ENCODE assay signal across 18 mouse cellular contexts in genomic region chr14:16944441-16944840, GRCm38 (mm10).
DNase-seq lines count a peak whose midpoint lies in the region; TF ChIP-seq lines count a peak whose summit lies in the region.
"Had no signal": no experiment of that assay in that cellular context is flagged by ENCODE, and none has a peak within 500 bp of the region (broad histone marks: within the 10 kb centered on the region; RNA-seq: fewer than 3 reads in every experiment).

No protein-coding gene starts in this region.

- no peak overlapping the region for H3K27ac ChIP-seq in cerebellum, adult 2 months (ENCODE audit: insufficient read depth, low read length)
- H3K27ac ChIP-seq: embryonic facial prominence, embryonic 10.5 days; embryonic facial prominence, embryonic 12.5 days; forebrain, embryonic 13.5 days; forebrain, embryonic 15.5 days had no signal

- DNase-seq in adrenal gland, adult 8-10 months = peak; percentile 7
- no peak for DNase-seq in adrenal gland, postnatal 4 days (ENCODE audit: low spot score in 2 of 2)
- DNase-seq in 3T3-L1 (ENCODE audit: low read depth, low spot score) (peak; percentile 81), NIH3T3 (ENCODE audit: low read depth) (peak; percentile 39)
- DNase-seq in cerebellum, adult 2 months = no peak
- DNase-seq: adrenal gland, postnatal 14 days; B cell, adult 2 months; cerebellum, adult 11 months; cerebellum, adult 18-20 months; cerebellum, adult 9-10 months; cerebellum, postnatal 10 days; cerebellum, postnatal 25 days; forebrain, postnatal 0 days had no signal

- WGBS in cerebellum, adult 2 months = 86% methylated on average over 1 of the region's 1 CpGs

- TF ChIP-seq CTCF in cerebellum, adult 2 months (IDR thresholded peaks at IDR 0.05; ENCODE audit: borderline replicate concordance, insufficient read depth, low read depth, low read length) = no peak

- no peaks in the 10 kb centered on the region for H3K4me1 ChIP-seq in cerebellum, adult 2 months (ENCODE audit: control insufficient read depth, insufficient read depth, low read length)
- H3K4me1 ChIP-seq: embryonic facial prominence, embryonic 10.5 days; embryonic facial prominence, embryonic 12.5 days; forebrain, embryonic 13.5 days; forebrain, embryonic 15.5 days had no signal

- TF ChIP-seq POLR2A in cerebellum, adult 2 months (IDR thresholded peaks at IDR 0.05; ENCODE audit: borderline replicate concordance, insufficient read depth, low read length) = no peak

- H3K27me3 ChIP-seq in cerebellum, adult 2 months (ENCODE audit: control insufficient read depth, insufficient read depth, low read length) = no peaks in the 10 kb centered on the region
- H3K27me3 ChIP-seq: CH12.LX; embryonic facial prominence, embryonic 12.5 days; forebrain, embryonic 13.5 days; forebrain, embryonic 15.5 days had no signal

- no peak overlapping the region for H3K4me3 ChIP-seq in cerebellum, adult 2 months (replicated peaks; ENCODE audit: insufficient read depth, low read depth, low read length)
- H3K4me3 ChIP-seq: embryonic facial prominence, embryonic 10.5 days; embryonic facial prominence, embryonic 12.5 days; forebrain, embryonic 13.5 days; forebrain, embryonic 15.5 days had no signal

Comparison
In these comparisons a context has a peak if more than half of its experiments do, and no peak if none do; other contexts are left out.
1. DNase-seq: peak in adrenal gland, adult 8-10 months (single experiment), 3T3-L1 (single experiment) and NIH3T3 (single experiment); none in adrenal gland, postnatal 4 days (0 of 2) and cerebellum, adult 2 months (0 of 2).